Mouse (Mus musculus): ENCODE measurements around the gene Fyb. TPM values are rescaled to one million over a fixed set of nuclear protein-coding genes. Genes with fewer than 3 reads are reported as not detected.
"Not testable (repeated sequence)": the region's sequence is repeated elsewhere in the genome, so short reads cannot be mapped to it uniquely, and the experiment has no call there.

Fyb gene
- polyA plus RNA-seq, 1 experiment from 2014 or later = 10.3 TPM

- H3K27ac ChIP-seq (ENCODE audit: low read length) = peak overlapping the region; percentile 75
- peak; percentile 75 for ATAC-seq
- no peaks in the 10 kb centered on the region for H3K27me3 ChIP-seq (replicated peaks; ENCODE audit: control insufficient read depth, insufficient read depth, low read length)
- no peaks in the 10 kb centered on the region for H3K36me3 ChIP-seq (ENCODE audit: control insufficient read depth, insufficient read depth, low read length)
- 0 out of 2 replicates have a peak, but pooled peaks cover 2% of the 10 kb centered on the region for H3K9me3 ChIP-seq (ENCODE audit: control insufficient read depth, low read length)
- H3K4me2 ChIP-seq (ENCODE audit: low read depth, low read length) = no peak overlapping the region; the same call in 1 of the 2 replicates
- peaks cover 12% of the 10 kb centered on the region for H3K4me1 ChIP-seq (ENCODE audit: control insufficient read depth, insufficient read depth, low read length)
- WGBS = 74% methylated on average over 2 of the region's 2 CpGs
- H3K9ac ChIP-seq (ENCODE audit: low read depth, low read length) = no peak overlapping the region
- H3K4me3 ChIP-seq (ENCODE audit: low read length) = no peak overlapping the region
These were observed 47.7 kb downstream of the Fyb start for GRCm38 (mm10) chr15:6570164-6570861.

- 0 out of 2 replicates have a peak, but pooled peaks cover 2% of the 10 kb centered on the region for H3K9me3 ChIP-seq (ENCODE audit: control insufficient read depth, low read length)
- peak overlapping the region; percentile 67 for H3K27ac ChIP-seq (ENCODE audit: low read length)
- H3K36me3 ChIP-seq (ENCODE audit: control insufficient read depth, insufficient read depth, low read length) = no peaks in the 10 kb centered on the region
- WGBS = 8% methylated on average over 7 of the region's 7 CpGs
- no peak overlapping the region for H3K4me3 ChIP-seq (ENCODE audit: low read length)
- ATAC-seq = peak; percentile 47
- H3K4me2 ChIP-seq (ENCODE audit: low read depth, low read length) = no peak overlapping the region
- no peak overlapping the region for H3K9ac ChIP-seq (ENCODE audit: low read depth, low read length)
- H3K4me1 ChIP-seq (ENCODE audit: control insufficient read depth, insufficient read depth, low read length) = peaks cover 12% of the 10 kb centered on the region
- no peaks in the 10 kb centered on the region for H3K27me3 ChIP-seq (replicated peaks; ENCODE audit: control insufficient read depth, insufficient read depth, low read length)
These were observed 48.2 kb downstream of the Fyb start for GRCm38 (mm10) chr15:6570876-6571275.

- H3K9me3 ChIP-seq (ENCODE audit: control insufficient read depth, low read length) = no peaks in the 10 kb centered on the region
These were observed 51.8 kb downstream of the Fyb start for GRCm38 (mm10) chr15:6574283-6574960.

GRCm38 (mm10) chr15:6577971-6578370 lies 55.3 kb downstream of the Fyb start:
- Histone ChIP-seq H3K27me3 (replicated peaks; ENCODE audit: control insufficient read depth, insufficient read depth, low read length) (no peaks in the 10 kb centered on the region), H3K27ac (ENCODE audit: low read length) (no peak overlapping the region), H3K9ac (ENCODE audit: low read depth, low read length) (no peak overlapping the region), H3K4me3 (ENCODE audit: low read length) (no peak overlapping the region), H3K4me2 (ENCODE audit: low read depth, low read length) (no peak overlapping the region), H3K9me3 (ENCODE audit: control insufficient read depth, low read length) (no peaks in the 10 kb centered on the region), H3K4me1 (ENCODE audit: control insufficient read depth, insufficient read depth, low read length) (no peaks in the 10 kb centered on the region), H3K36me3 (ENCODE audit: control insufficient read depth, insufficient read depth, low read length) (no peaks in the 10 kb centered on the region)
- 33% methylated on average over 9 of the region's 9 CpGs for WGBS
- ATAC-seq = no peak

More at GRCm38 (mm10) chr15:6574283-6574960, 51.8 kb downstream of the Fyb start:
- Histone ChIP-seq H3K27me3 (replicated peaks; ENCODE audit: control insufficient read depth, insufficient read depth, low read length) (no peaks in the 10 kb centered on the region), H3K9ac (ENCODE audit: low read depth, low read length) (no peak overlapping the region), H3K4me2 (ENCODE audit: low read depth, low read length) (no peak overlapping the region), H3K4me3 (ENCODE audit: low read length) (no peak overlapping the region), H3K27ac (ENCODE audit: low read length) (no peak overlapping the region), H3K4me1 (ENCODE audit: control insufficient read depth, insufficient read depth, low read length) (peaks cover 4% of the 10 kb centered on the region), H3K36me3 (ENCODE audit: control insufficient read depth, insufficient read depth, low read length) (no peaks in the 10 kb centered on the region)
- ATAC-seq = no peak
- 47% methylated on average over 5 of the region's 5 CpGs for WGBS

GRCm38 (mm10) chr15:6578654-6579053 lies 56.0 kb downstream of the Fyb start:
- no peak for ATAC-seq
- H3K27ac ChIP-seq (ENCODE audit: low read length) = no peak overlapping the region
- no peaks in the 10 kb centered on the region for H3K36me3 ChIP-seq (ENCODE audit: control insufficient read depth, insufficient read depth, low read length)
- H3K9me3 ChIP-seq (ENCODE audit: control insufficient read depth, low read length) = no peaks in the 10 kb centered on the region
- H3K4me3 ChIP-seq (ENCODE audit: low read length) = no peak overlapping the region
- 77% methylated on average over 2 of the region's 2 CpGs for WGBS
- no peaks in the 10 kb centered on the region for H3K4me1 ChIP-seq (ENCODE audit: control insufficient read depth, insufficient read depth, low read length)
- no peak overlapping the region for H3K4me2 ChIP-seq (ENCODE audit: low read depth, low read length)
- H3K27me3 ChIP-seq (replicated peaks; ENCODE audit: control insufficient read depth, insufficient read depth, low read length) = no peaks in the 10 kb centered on the region
- H3K9ac ChIP-seq (ENCODE audit: low read depth, low read length) = no peak overlapping the region

GRCm38 (mm10) chr15:6579194-6579768 lies 56.6 kb downstream of the Fyb start:
- H3K27ac ChIP-seq (ENCODE audit: low read length) = no peak overlapping the region
- no peak for ATAC-seq
- H3K27me3 ChIP-seq (replicated peaks; ENCODE audit: control insufficient read depth, insufficient read depth, low read length) = no peaks in the 10 kb centered on the region
- 45% methylated on average over 15 of the region's 15 CpGs for WGBS
- H3K9ac ChIP-seq (ENCODE audit: low read depth, low read length) = peak overlapping the region; percentile 48; the same call in 1 of the 2 replicates
- peak overlapping the region; percentile 20; the same call in 1 of the 2 replicates for H3K4me3 ChIP-seq (ENCODE audit: low read length)
- no peaks in the 10 kb centered on the region for H3K36me3 ChIP-seq (ENCODE audit: control insufficient read depth, insufficient read depth, low read length)
- peak overlapping the region; percentile 33 for H3K4me2 ChIP-seq (ENCODE audit: low read depth, low read length)
- no peaks in the 10 kb centered on the region for H3K9me3 ChIP-seq (ENCODE audit: control insufficient read depth, low read length)
- no peaks in the 10 kb centered on the region for H3K4me1 ChIP-seq (ENCODE audit: control insufficient read depth, insufficient read depth, low read length)

GRCm38 (mm10) chr15:6579769-6580261 lies 57.2 kb downstream of the Fyb start:
- H3K4me3 ChIP-seq (ENCODE audit: low read length) = 0 out of 2 replicates have a peak overlapping the region, but pooled peaks have one; percentile 20
- no peak overlapping the region for H3K9ac ChIP-seq (ENCODE audit: low read depth, low read length)
- no peaks in the 10 kb centered on the region for H3K27me3 ChIP-seq (replicated peaks; ENCODE audit: control insufficient read depth, insufficient read depth, low read length)
- no peaks in the 10 kb centered on the region for H3K36me3 ChIP-seq (ENCODE audit: control insufficient read depth, insufficient read depth, low read length)
- no peaks in the 10 kb centered on the region for H3K4me1 ChIP-seq (ENCODE audit: control insufficient read depth, insufficient read depth, low read length)
- no peak overlapping the region for H3K27ac ChIP-seq (ENCODE audit: low read length)
- ATAC-seq = no peak
- H3K9me3 ChIP-seq (ENCODE audit: control insufficient read depth, low read length) = no peaks in the 10 kb centered on the region
- 85% methylated on average over 11 of the region's 11 CpGs for WGBS
- peak overlapping the region; percentile 33; the same call in 1 of the 2 replicates for H3K4me2 ChIP-seq (ENCODE audit: low read depth, low read length)

- WGBS = 76% methylated on average over 4 of the region's 4 CpGs
- Histone ChIP-seq H3K36me3 (ENCODE audit: control insufficient read depth, insufficient read depth, low read length) (no peaks in the 10 kb centered on the region), H3K4me2 (ENCODE audit: low read depth, low read length) (no peak overlapping the region), H3K9me3 (ENCODE audit: control insufficient read depth, low read length) (no peaks in the 10 kb centered on the region), H3K4me1 (ENCODE audit: control insufficient read depth, insufficient read depth, low read length) (no peaks in the 10 kb centered on the region), H3K4me3 (ENCODE audit: low read length) (no peak overlapping the region), H3K27ac (ENCODE audit: low read length) (no peak overlapping the region), H3K9ac (ENCODE audit: low read depth, low read length) (no peak overlapping the region), H3K27me3 (replicated peaks; ENCODE audit: control insufficient read depth, insufficient read depth, low read length) (no peaks in the 10 kb centered on the region)
- ATAC-seq = no peak
These were observed 62.0 kb downstream of the Fyb start for GRCm38 (mm10) chr15:6584645-6585044.

- H3K27me3 ChIP-seq (replicated peaks; ENCODE audit: control insufficient read depth, insufficient read depth, low read length); H3K9me3 ChIP-seq (ENCODE audit: control insufficient read depth, low read length); ATAC-seq; H3K4me3 ChIP-seq (ENCODE audit: low read length); H3K4me2 ChIP-seq (ENCODE audit: low read depth, low read length); H3K9ac ChIP-seq (ENCODE audit: low read depth, low read length); H3K36me3 ChIP-seq (ENCODE audit: control insufficient read depth, insufficient read depth, low read length); H3K4me1 ChIP-seq (ENCODE audit: control insufficient read depth, insufficient read depth, low read length); H3K27ac ChIP-seq (ENCODE audit: low read length): not testable (repeated sequence)
- WGBS = 85% methylated on average over 7 of the region's 7 CpGs
These were observed 63.7 kb downstream of the Fyb start for GRCm38 (mm10) chr15:6586351-6586750.
